Mouse (Mus musculus) lung, adult 2 months (tissue): ENCODE data around the gene Rragc.

ENCODE experiments used
- CTCF ChIP-seq: fragments of 200-500 bp; IDR thresholded peaks from 2 replicates; pipeline ENCODE4 v1.5.1; 2011; ENCODE audit warnings: mild to moderate bottlenecking, low read length, control low read depth; ENCODE audit not compliant: insufficient read depth
- POLR2A ChIP-seq: fragments of 200-500 bp; IDR thresholded peaks from 2 replicates; pipeline ENCODE4 v1.6.1; 2011; ENCODE audit warnings: low read depth, mild to moderate bottlenecking, control low read depth, low read length, borderline replicate concordance; ENCODE audit errors: extremely low read depth

GRCm38 (mm10) chr4:123921055-123921565 lies 3.9 kb downstream of the Rragc start:
- TF ChIP-seq POLR2A = no peak
- TF ChIP-seq CTCF = no peak
